Mouse (Mus musculus) lung, adult 2 months (tissue): ENCODE data around the gene Letm1.

ENCODE experiments used
- CTCF ChIP-seq: fragments of 200-500 bp; IDR thresholded peaks from 2 replicates; pipeline ENCODE4 v1.5.1; 2011; ENCODE audit warnings: mild to moderate bottlenecking, low read length, control low read depth; ENCODE audit not compliant: insufficient read depth
- POLR2A ChIP-seq: fragments of 200-500 bp; IDR thresholded peaks from 2 replicates; pipeline ENCODE4 v1.6.1; 2011; ENCODE audit warnings: low read depth, mild to moderate bottlenecking, control low read depth, low read length, borderline replicate concordance; ENCODE audit errors: extremely low read depth

DNA sequence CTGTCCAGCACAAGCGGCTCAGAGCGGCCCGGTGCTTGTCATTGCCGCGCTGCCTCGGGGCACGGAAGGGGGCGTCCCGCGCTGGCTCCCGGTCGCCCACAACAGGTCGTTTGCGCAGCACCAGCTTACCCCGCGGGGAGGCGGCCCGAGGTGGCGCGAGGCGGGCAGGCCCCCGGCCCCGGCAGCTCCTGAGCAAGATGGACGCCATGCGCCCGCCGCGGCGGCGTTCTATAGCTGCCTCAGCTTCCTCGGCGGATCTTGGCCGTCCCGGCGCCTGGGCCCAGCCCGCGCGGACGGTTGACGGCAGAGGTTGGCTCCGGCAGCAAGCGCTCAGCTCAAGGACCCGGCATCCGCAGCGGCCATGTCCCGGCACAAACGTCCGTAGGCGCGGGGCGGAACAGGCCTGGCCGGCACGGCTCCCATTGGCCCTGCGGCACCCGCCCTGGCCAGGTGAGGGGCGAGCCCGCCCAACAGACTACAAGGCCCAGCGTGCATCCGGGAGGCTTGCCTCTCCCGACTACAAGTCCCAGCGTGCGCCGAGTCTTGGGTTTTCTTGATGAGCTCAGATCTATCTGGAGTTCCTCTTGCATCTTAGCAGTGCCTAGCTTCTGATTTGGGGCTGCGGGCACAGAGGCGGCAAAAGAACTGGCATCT is at the start of gene Letm1:
- TF ChIP-seq POLR2A (peak; percentile 41; the same call in 1 of the 2 replicates), CTCF (no peak)
